Mouse (Mus musculus) urinary bladder, postnatal 10 days (tissue): ENCODE results near the gene Ndufaf8.
A peak's percentile ranks its signal among the peaks of the same experiment; 100 is the strongest.

ENCODE experiments used
- DNase-seq: peaks from one replicate; pipeline ENCODE4 v3.0.0; 2022; ENCODE audit warnings: low spot score

The Ndufaf8 gene

DNA sequence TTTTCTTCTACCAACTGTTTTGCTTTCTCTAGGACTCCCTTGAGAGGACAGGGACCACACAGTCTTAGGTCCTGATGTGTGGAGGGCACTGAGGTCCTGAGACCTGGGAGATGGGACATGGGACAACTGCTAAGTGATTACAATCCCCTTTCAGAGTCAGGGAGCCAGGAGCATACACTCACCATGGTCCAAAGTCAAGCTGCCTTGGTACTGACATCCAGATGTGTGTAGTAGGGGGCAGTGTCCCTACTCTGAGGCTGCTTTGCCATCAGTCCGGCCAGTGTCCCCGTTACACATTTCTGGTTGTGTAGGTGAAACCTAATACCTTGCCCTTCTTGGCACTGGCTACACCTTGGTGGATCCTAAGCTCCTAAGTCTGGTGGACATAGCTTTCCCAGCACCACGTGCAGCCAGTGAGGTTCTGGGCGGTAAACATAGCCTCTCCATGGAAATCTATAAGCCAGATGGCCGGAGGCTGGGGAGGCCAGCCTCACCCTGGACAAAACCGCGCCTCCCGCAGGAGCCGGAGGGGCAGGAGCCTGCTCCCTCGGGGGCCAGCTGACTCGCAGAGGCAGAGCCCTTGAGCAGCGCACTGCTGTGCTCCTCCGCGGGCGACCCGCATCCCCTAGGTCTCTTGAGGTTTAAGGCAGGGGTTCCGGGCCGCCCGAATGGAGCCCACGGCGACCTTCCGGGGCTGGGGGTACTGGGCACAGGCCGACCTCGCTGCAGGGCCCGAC is 12.7 kb upstream of the Ndufaf8 start:
- DNase-seq, result no peak

- DNase-seq, result peak; percentile 93
These were observed 12.0 kb upstream of the Ndufaf8 start, which contains the start of gene Cep131 for GRCm38 (mm10) chr11:120086702-120087152. TSS of gene Cep131 (minus strand) at chr11:120086827.

DNA sequence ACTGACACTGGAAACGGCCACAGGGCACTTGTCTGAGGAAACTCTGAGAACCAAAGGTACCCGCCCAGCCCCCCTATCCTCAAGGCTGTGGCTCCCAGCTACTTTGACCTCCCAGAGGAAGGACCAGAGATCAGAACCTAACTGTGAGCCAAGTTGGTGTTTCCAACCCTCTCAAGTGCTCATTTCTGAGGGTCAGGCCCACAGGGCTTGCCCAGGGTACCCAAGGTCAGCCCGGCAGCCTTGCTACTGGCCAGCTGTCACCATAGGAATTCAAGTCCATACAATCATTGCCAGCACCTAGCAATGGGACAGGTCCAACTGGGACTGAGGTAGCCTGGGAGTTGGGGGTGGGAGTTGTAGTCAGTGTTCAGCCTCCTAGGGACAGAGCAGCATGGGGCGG is 8.1 kb upstream of the Ndufaf8 start:
- DNase-seq, result no peak

GRCm38 (mm10) chr11:120092817-120093591 is 5.7 kb upstream of the Ndufaf8 start:
- DNase-seq, result no peak

- DNase-seq, result no peak
These were observed 2.3 kb downstream of the Ndufaf8 start for GRCm38 (mm10) chr11:120101036-120101435.

- no peak for DNase-seq
These were observed 4.8 kb downstream of the Ndufaf8 start for GRCm38 (mm10) chr11:120103431-120103997.

DNA sequence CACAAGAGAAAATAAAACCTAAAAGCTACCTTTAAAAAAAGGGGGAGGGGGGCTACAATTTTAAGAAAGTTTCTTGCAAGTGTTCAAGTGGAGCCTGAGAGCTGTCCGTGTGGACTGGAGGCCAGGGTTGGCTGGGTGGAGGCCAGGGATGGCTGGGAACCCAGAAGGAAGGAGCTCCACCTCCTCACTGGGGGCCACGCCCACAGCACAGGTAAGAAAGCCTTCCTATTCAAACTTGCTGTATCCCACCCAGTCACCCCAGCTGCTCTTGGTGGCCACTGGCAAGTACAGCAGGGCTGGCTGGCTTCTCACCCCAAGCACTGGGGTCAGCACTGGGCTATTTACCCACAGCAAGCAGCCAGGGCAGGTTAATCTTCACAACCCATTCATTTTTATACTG is 8.3 kb downstream of the Ndufaf8 start:
- DNase-seq, result no peak

- no peak for DNase-seq
These were observed 9.1 kb downstream of the Ndufaf8 start for GRCm38 (mm10) chr11:120107796-120108195.

GRCm38 (mm10) chr11:120109558-120110210 is 11.0 kb downstream of the Ndufaf8 start:
- no peak for DNase-seq

GRCm38 (mm10) chr11:120110554-120110953 is 11.8 kb downstream of the Ndufaf8 start:
- no peak for DNase-seq

DNA sequence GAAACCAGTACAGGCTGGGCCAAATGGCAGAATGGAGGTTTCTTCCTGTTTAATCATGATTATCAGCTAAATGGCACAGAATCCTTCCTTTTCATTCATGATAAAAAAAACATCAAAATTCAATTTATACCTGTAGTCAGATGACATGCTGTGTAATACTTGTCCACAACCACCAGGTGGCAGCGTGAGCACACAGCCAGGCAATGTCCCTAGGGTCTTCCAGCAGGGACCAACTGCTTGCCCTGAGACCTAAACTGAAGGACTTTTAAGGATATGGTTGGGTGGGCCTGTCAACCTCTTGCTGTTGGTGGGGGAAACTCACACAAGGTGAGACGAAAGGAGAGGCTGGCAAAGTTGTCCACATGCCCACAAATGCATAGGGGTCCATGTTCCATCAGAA is 12.3 kb downstream of the Ndufaf8 start:
- DNase-seq, result no peak

- no peak for DNase-seq
These were observed 13.4 kb downstream of the Ndufaf8 start for GRCm38 (mm10) chr11:120112136-120112535.

- DNase-seq, result no peak
These were observed 15.9 kb downstream of the Ndufaf8 start for GRCm38 (mm10) chr11:120114488-120115215.

GRCm38 (mm10) chr11:120117626-120118025 is 18.9 kb downstream of the Ndufaf8 start:
- no peak for DNase-seq

GRCm38 (mm10) chr11:120119108-120119507 is 20.4 kb downstream of the Ndufaf8 start:
- DNase-seq, result no peak

- no peak for DNase-seq
These were observed 21.3 kb downstream of the Ndufaf8 start for GRCm38 (mm10) chr11:120119936-120120541.

GRCm38 (mm10) chr11:120120642-120121420 is 22.1 kb downstream of the Ndufaf8 start:
- DNase-seq, result no peak

- no peak for DNase-seq
These were observed 23.4 kb downstream of the Ndufaf8 start for GRCm38 (mm10) chr11:120122126-120122525.

DNA sequence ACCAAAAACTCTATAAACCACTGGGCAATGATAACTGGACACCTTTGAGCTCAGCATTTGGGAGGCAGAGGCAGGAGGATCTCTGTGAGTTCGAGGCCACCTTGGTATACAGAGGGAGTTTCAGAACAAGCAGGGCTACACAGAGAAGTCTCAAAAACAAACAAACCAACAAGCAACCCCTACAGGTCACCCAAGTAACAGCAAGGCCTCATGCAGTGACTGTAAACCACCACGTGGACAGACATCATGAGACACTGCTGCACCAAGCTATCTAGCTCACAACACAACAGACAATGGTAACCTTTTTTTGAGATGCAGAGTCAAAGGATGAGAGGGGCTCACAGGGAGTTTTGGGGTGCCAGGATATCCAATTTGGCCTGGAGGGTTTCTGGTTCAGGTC is 28.1 kb downstream of the Ndufaf8 start:
- DNase-seq, result no peak

GRCm38 (mm10) chr11:120129281-120129680 is 30.6 kb downstream of the Ndufaf8 start:
- DNase-seq, result no peak
